Mouse (Mus musculus): ENCODE results near the gene Batf. TPM values are rescaled to one million over a fixed set of nuclear protein-coding genes. Genes with fewer than 3 reads are reported as not detected.
A peak's percentile ranks its signal among the peaks of the same experiment; 100 is the strongest.

Batf gene
- polyA plus RNA-seq, 1 experiment = 11.7 TPM

- Histone ChIP-seq H3K4me1 (ENCODE audit: control insufficient read depth, insufficient read depth, low read length) (no peaks in the 10 kb centered on the region), H3K27ac (ENCODE audit: control insufficient read depth, insufficient read depth, low read depth, low read length, poor library complexity) (no peak within 1 kb of the TSS), H3K4me3 (replicated peaks; ENCODE audit: control insufficient read depth, low read depth, low read length) (no peak within 1 kb of the TSS)
- WGBS = 2% methylated on average over 51 of the region's 51 CpGs
- TF ChIP-seq CTCF (IDR thresholded peaks at IDR 0.05; ENCODE audit: control insufficient read depth, insufficient read depth, low read length) (peak; percentile 53), POLR2A (IDR thresholded peaks at IDR 0.05; ENCODE audit: borderline replicate concordance, control insufficient read depth, low read depth, low read length) (no peak)
These were observed 59.6 kb downstream of the Batf start, which contains the start of gene Flvcr2 for GRCm38 (mm10) chr12:85745827-85746695. Flvcr2 (plus strand) TSS chr12:85746539.

- H3K4me1 ChIP-seq (ENCODE audit: control insufficient read depth, insufficient read depth, low read length) = no peaks in the 10 kb centered on the region
- no peak for TF ChIP-seq POLR2A (IDR thresholded peaks at IDR 0.05; ENCODE audit: borderline replicate concordance, control insufficient read depth, low read depth, low read length)
- no peak for TF ChIP-seq CTCF (IDR thresholded peaks at IDR 0.05; ENCODE audit: control insufficient read depth, insufficient read depth, low read length)
- WGBS = 25% methylated on average over 21 of the region's 21 CpGs
- no peak overlapping the region for H3K4me3 ChIP-seq (replicated peaks; ENCODE audit: control insufficient read depth, low read depth, low read length)
- H3K27ac ChIP-seq (ENCODE audit: control insufficient read depth, insufficient read depth, low read depth, low read length, poor library complexity) = no peak overlapping the region
These were observed 60.3 kb downstream of the Batf start for GRCm38 (mm10) chr12:85746696-85747219.

GRCm38 (mm10) chr12:85747343-85747742 is 60.9 kb downstream of the Batf start:
- TF ChIP-seq POLR2A (IDR thresholded peaks at IDR 0.05; ENCODE audit: borderline replicate concordance, control insufficient read depth, low read depth, low read length) = no peak
- no peak for TF ChIP-seq CTCF (IDR thresholded peaks at IDR 0.05; ENCODE audit: control insufficient read depth, insufficient read depth, low read length)
- 71% methylated on average over 10 of the region's 10 CpGs for WGBS
- H3K27ac ChIP-seq (ENCODE audit: control insufficient read depth, insufficient read depth, low read depth, low read length, poor library complexity) = no peak overlapping the region
- no peak overlapping the region for H3K4me3 ChIP-seq (replicated peaks; ENCODE audit: control insufficient read depth, low read depth, low read length)
- H3K4me1 ChIP-seq (ENCODE audit: control insufficient read depth, insufficient read depth, low read length) = no peaks in the 10 kb centered on the region

DNA sequence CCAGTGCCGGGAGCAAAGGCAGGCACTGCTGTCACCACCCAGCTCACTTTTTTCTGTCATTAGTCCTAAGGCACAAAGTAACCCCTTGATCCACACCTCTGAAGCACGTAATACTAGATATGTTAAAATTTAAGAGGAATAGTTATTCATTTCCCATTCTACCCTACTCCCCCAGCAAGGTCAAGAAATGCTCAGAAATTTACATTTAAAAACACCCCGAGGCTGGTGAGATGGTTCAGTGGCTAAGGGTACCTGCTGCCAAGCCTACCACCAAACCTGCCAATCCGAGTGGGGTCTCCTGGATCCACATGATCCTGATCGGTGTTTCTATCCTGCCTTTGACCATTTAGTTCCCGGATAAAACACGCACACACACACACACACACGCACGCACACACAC is 63.4 kb downstream of the Batf start:
- Histone ChIP-seq H3K4me3 (replicated peaks; ENCODE audit: control insufficient read depth, low read depth, low read length) (no peak overlapping the region), H3K4me1 (ENCODE audit: control insufficient read depth, insufficient read depth, low read length) (no peaks in the 10 kb centered on the region), H3K27ac (ENCODE audit: control insufficient read depth, insufficient read depth, low read depth, low read length, poor library complexity) (no peak overlapping the region)
- WGBS = 86% methylated on average over 9 of the region's 9 CpGs
- no peak for TF ChIP-seq CTCF (IDR thresholded peaks at IDR 0.05; ENCODE audit: control insufficient read depth, insufficient read depth, low read length)
- no peak for TF ChIP-seq POLR2A (IDR thresholded peaks at IDR 0.05; ENCODE audit: borderline replicate concordance, control insufficient read depth, low read depth, low read length)

DNA sequence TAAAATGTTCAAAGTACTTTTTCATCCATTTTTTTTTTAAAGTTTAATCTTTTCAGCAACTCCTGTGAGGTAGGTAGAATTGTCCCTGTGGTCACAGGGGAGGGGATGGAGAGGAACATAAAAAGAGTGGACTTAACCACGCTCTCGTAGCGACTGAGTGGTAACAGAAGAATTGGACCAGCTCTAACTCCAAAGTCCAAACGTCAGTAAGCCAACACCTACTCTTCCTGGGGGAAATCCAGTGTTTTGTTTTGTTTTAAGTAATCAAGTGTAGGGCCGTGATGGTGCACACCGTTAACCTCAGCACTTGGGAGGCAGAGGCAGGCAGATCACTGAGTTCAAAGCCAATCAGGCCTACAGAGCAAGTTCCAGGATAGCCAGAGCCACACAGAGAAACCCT is 65.6 kb downstream of the Batf start:
- Histone ChIP-seq H3K27ac (ENCODE audit: control insufficient read depth, insufficient read depth, low read depth, low read length, poor library complexity) (no peak overlapping the region), H3K4me1 (ENCODE audit: control insufficient read depth, insufficient read depth, low read length) (no peaks in the 10 kb centered on the region), H3K4me3 (replicated peaks; ENCODE audit: control insufficient read depth, low read depth, low read length) (no peak overlapping the region)
- WGBS = 82% methylated on average over 6 of the region's 6 CpGs
- no peak for TF ChIP-seq POLR2A (IDR thresholded peaks at IDR 0.05; ENCODE audit: borderline replicate concordance, control insufficient read depth, low read depth, low read length)
- TF ChIP-seq CTCF (IDR thresholded peaks at IDR 0.05; ENCODE audit: control insufficient read depth, insufficient read depth, low read length) = no peak

DNA sequence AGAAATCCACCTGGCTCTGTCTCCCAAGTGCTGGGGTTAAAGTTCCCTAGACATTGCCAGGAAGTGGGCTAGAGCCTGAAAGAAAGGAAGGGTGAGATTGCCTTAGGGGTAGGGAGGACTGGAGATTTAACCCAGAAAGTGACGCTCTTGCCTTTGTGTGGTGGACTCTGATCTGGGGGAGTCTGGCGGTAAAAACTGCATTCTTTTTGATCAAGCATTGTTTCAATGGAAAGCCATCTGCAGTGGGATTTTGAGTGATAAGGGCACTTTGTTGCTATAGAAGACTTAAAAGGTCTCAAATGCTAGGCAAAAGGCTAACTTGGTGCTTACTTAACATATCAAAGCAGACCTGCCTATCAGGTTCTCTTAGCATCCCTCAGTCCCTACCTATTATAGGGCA is 66.8 kb downstream of the Batf start:
- Histone ChIP-seq H3K4me1 (ENCODE audit: control insufficient read depth, insufficient read depth, low read length) (no peaks in the 10 kb centered on the region), H3K27ac (ENCODE audit: control insufficient read depth, insufficient read depth, low read depth, low read length, poor library complexity) (no peak overlapping the region), H3K4me3 (replicated peaks; ENCODE audit: control insufficient read depth, low read depth, low read length) (no peak overlapping the region)
- TF ChIP-seq POLR2A (IDR thresholded peaks at IDR 0.05; ENCODE audit: borderline replicate concordance, control insufficient read depth, low read depth, low read length) = no peak
- TF ChIP-seq CTCF (IDR thresholded peaks at IDR 0.05; ENCODE audit: control insufficient read depth, insufficient read depth, low read length) = no peak
- 78% methylated on average over 2 of the region's 2 CpGs for WGBS

DNA sequence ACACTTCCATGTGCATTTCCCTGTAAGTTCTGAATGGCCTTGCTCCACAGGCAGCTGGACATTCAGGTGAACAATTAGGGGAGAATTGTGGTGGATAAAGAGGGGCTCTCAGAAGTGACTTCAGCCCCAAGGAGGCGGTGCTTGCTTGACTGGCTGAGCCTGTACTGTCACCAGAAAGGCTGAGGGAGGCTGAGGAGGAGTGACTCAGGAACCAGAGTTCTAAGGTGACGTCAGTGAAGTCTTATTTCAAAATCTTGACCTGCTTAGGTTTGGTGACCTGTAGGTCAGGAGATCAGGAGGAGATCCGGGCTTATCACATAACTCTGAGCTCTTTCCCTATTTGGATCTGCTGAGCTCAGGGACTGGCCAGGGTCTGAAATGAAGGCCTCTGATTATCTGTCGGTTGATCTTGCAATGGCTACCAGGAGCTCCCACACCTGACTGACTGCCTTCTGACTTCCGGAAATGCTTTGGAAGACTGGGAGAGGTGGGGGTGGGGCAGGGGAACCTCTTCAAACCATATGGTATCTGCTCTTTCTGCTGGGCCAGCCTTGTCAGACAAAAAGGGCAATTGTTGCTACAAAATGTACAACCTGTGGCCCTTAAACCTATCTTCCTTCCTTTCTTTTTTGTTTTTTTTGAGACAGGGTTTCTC is 68.3 kb downstream of the Batf start:
- H3K4me3 ChIP-seq (replicated peaks; ENCODE audit: control insufficient read depth, low read depth, low read length) = no peak overlapping the region
- H3K4me1 ChIP-seq (ENCODE audit: control insufficient read depth, insufficient read depth, low read length) = no peaks in the 10 kb centered on the region
- WGBS = 78% methylated on average over 5 of the region's 5 CpGs
- no peak overlapping the region for H3K27ac ChIP-seq (ENCODE audit: control insufficient read depth, insufficient read depth, low read depth, low read length, poor library complexity)
- no peak for TF ChIP-seq CTCF (IDR thresholded peaks at IDR 0.05; ENCODE audit: control insufficient read depth, insufficient read depth, low read length)
- no peak for TF ChIP-seq POLR2A (IDR thresholded peaks at IDR 0.05; ENCODE audit: borderline replicate concordance, control insufficient read depth, low read depth, low read length)

GRCm38 (mm10) chr12:85756455-85756854 is 70.0 kb downstream of the Batf start:
- WGBS = 85% methylated on average over 3 of the region's 3 CpGs
- Histone ChIP-seq H3K27ac (ENCODE audit: control insufficient read depth, insufficient read depth, low read depth, low read length, poor library complexity) (no peak overlapping the region), H3K4me1 (ENCODE audit: control insufficient read depth, insufficient read depth, low read length) (no peaks in the 10 kb centered on the region), H3K4me3 (replicated peaks; ENCODE audit: control insufficient read depth, low read depth, low read length) (no peak overlapping the region)
- TF ChIP-seq POLR2A (IDR thresholded peaks at IDR 0.05; ENCODE audit: borderline replicate concordance, control insufficient read depth, low read depth, low read length) = no peak
- TF ChIP-seq CTCF (IDR thresholded peaks at IDR 0.05; ENCODE audit: control insufficient read depth, insufficient read depth, low read length) = no peak

Measured in bone marrow, adult 2 months (tissue).